Mouse (Mus musculus) hindbrain, embryonic 16.5 days (tissue): Measurements from ENCODE around the gene Nck2. TPM values are rescaled to one million over a fixed set of nuclear protein-coding genes. Genes with fewer than 3 reads are reported as not detected.

Source experiments
- ATAC-seq: fragments of 200-750 bp; cut with Nextera tagmentation; 2 replicates; pipeline ENCODE4 v1.8.0; 2017; ENCODE audit warnings: moderate TSS enrichment, moderate library complexity
- H3K27ac ChIP-seq: fragments of 300-500 bp; sonication (generic); 2 replicates; pipeline ENCODE4 v1.5.1; 2014; ENCODE audit warnings: low read depth, mild to moderate bottlenecking, control low read depth, low read length, moderate library complexity
- H3K27me3 ChIP-seq: fragments of 300-500 bp; sonication (generic); replicated peaks from 2 replicates; pipeline ENCODE4 v1.6.1; 2014; ENCODE audit warnings: low read length; ENCODE audit not compliant: control insufficient read depth, insufficient read depth
- H3K36me3 ChIP-seq: fragments of 300-500 bp; sonication (generic); 2 replicates; pipeline ENCODE4 v1.6.1; 2014; ENCODE audit warnings: mild to moderate bottlenecking, low read length, moderate library complexity, mixed read lengths; ENCODE audit not compliant: control insufficient read depth, insufficient read depth
- H3K4me1 ChIP-seq: fragments of 300-500 bp; sonication (generic); 2 replicates; pipeline ENCODE4 v1.6.1; 2014; ENCODE audit warnings: low read depth, low read length; ENCODE audit not compliant: control insufficient read depth, insufficient read depth
- H3K4me2 ChIP-seq: fragments of 300-500 bp; sonication (generic); 2 replicates; pipeline ENCODE4 v1.6.1; 2014; ENCODE audit warnings: mild to moderate bottlenecking, low read length, control low read depth, moderate library complexity
- H3K4me3 ChIP-seq: fragments of 300-500 bp; sonication (generic); 2 replicates; pipeline ENCODE4 v1.5.1; 2014; ENCODE audit warnings: mild to moderate bottlenecking, low read length, control low read depth, moderate library complexity
- H3K9ac ChIP-seq: fragments of 300-500 bp; sonication (generic); 2 replicates; pipeline ENCODE4 v1.6.1; 2014; ENCODE audit warnings: low read depth, mild to moderate bottlenecking, control low read depth, low read length, moderate library complexity
- H3K9me3 ChIP-seq: fragments of 300-500 bp; sonication (generic); 2 replicates; pipeline ENCODE4 v1.6.1; 2014; ENCODE audit warnings: mild to moderate bottlenecking, low read length, moderate library complexity; ENCODE audit not compliant: control insufficient read depth
- WGBS: fragments of 180-500 bp; shearing (Covaris S2); extraction: QIAGEN DNeasy Blood & Tissue Kit; methylation state at CpG from one replicate; pipeline ENCODE4 v1.1.7; 2014; 5-methylcytosine and 5-hydroxymethylcytosine counted together
- polyA plus RNA-seq: library from polyadenylated mRNA; unstranded; fragments of >200 nt; fragmentation: Nextera tagmentation; extraction: Ambion mirVana; gene quantifications from 2 replicates; pipeline ENCODE4 v1.2.1, GENCODE M21; 2015

Gene Nck2
- polyA plus RNA-seq, 1 experiment from 2014 or later: 28.0 TPM

DNA sequence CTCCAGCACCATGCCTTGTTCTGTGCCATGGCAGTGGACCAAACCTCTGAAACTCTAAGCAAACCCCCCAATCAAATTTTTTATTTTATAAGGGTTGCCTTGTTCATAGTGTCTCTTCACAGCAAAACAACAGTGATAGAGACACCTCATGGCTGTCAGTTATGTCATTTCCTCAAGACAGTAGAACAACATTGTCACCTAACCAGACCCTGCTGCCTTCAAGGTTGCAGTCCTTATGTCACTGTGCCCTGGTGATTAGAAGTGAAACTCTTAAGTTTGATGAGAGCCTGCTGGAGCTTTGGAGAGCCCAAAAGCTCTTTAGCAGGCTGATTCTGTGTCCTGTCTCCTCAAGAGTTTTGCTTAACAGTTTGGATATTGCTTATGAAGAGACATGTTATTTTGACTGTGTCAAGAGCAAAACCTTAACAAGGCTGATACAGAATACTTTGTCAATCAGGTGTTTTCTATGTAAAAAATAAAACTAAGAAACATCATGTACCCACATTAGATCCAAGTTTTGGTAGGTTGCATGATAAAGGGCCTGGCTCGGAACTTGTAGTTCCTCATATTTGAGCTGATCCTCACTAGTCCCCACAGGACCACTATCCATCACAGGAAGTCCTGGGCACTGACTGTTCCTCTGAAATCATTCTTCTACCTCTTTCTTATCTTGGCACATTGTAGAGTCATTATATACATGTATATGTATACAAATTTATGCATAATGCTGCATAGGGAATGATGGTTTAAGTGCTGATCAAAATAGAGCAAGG is 76.0 kb downstream of the Nck2 start:
- H3K27ac ChIP-seq: no peak overlapping the region
- WGBS: 96% methylated on average over 1 of the region's 1 CpGs
- no peak overlapping the region for H3K9ac ChIP-seq
- H3K27me3 ChIP-seq: no peaks in the 10 kb centered on the region
- H3K36me3 ChIP-seq: no peaks in the 10 kb centered on the region
- 0 out of 2 replicates have a peak, but pooled peaks cover 3% of the 10 kb centered on the region for H3K4me1 ChIP-seq
- no peak overlapping the region for H3K4me3 ChIP-seq
- no peak for ATAC-seq
- no peak overlapping the region for H3K4me2 ChIP-seq
- no peaks in the 10 kb centered on the region for H3K9me3 ChIP-seq

DNA sequence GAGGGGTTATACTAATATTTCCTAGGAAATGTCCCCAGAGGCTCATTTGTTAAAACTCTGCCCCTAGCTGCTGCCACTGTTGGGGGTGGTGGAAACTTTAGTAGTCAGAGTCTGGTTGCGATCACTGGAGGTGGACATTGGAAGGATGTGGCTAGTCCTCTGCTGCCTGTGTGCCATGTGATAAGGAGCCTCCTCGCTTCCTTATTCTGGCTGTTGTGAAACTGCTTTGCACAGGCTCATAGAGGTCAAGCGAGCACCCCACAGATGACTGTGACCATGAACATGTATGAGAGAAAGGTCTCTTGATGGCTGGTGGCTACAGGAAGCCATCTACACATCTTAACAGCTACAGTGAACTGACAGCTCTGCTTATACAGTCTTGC is 76.6 kb downstream of the Nck2 start:
- Histone ChIP-seq H3K9me3 (no peaks in the 10 kb centered on the region), H3K36me3 (no peaks in the 10 kb centered on the region), H3K4me2 (no peak overlapping the region), H3K4me1 (0 out of 2 replicates have a peak, but pooled peaks cover 3% of the 10 kb centered on the region), H3K27ac (no peak overlapping the region), H3K9ac (no peak overlapping the region), H3K4me3 (no peak overlapping the region), H3K27me3 (no peaks in the 10 kb centered on the region)
- ATAC-seq: no peak
- WGBS: 96% methylated on average over 3 of the region's 3 CpGs

DNA sequence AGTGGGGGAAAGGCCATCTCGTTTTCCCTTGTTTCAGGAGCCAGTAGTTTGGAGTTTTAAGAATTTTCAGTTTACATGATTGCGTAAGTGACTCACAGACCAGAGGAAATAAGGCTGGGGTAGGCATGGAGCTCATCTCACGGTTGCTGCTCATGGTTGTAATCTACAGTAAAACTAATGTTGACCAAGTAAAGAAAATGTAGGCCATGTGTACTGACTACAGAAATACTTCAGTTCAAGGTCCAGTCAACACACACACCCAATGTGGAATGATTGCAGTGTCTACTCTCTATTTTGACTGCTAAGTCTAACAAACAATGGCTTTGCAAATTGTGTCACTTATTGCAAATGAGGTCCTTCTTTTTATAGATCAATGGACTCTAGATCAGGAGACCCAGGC is 77.1 kb downstream of the Nck2 start:
- 0 out of 2 replicates have a peak, but pooled peaks cover 3% of the 10 kb centered on the region for H3K4me1 ChIP-seq
- no peaks in the 10 kb centered on the region for H3K36me3 ChIP-seq
- 86% methylated on average over 3 of the region's 3 CpGs for WGBS
- H3K9me3 ChIP-seq: no peaks in the 10 kb centered on the region
- no peak overlapping the region for H3K4me3 ChIP-seq
- no peaks in the 10 kb centered on the region for H3K27me3 ChIP-seq
- no peak overlapping the region for H3K4me2 ChIP-seq
- no peak overlapping the region for H3K27ac ChIP-seq
- no peak for ATAC-seq
- H3K9ac ChIP-seq: no peak overlapping the region

DNA sequence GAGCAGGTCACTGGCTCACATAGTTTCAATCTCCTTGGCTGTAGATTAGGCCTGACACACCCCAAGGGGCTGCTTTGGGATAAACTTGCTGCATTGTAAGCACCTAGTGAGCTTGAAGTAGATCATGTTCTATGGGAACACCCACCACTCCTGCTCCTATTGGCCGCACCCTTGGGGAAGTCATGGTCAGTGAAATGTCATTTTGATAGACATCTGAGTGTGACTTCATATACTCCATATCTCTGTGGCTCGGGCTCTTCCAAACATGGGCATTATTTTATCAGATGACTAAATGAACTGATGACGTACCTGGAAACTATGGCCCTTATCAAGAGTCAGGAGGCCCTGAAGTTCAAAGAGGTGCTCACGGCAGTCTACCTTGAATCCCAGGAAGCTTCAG is 77.6 kb downstream of the Nck2 start:
- no peaks in the 10 kb centered on the region for H3K9me3 ChIP-seq
- no peaks in the 10 kb centered on the region for H3K36me3 ChIP-seq
- no peak overlapping the region for H3K4me3 ChIP-seq
- no peak overlapping the region for H3K27ac ChIP-seq
- no peak for ATAC-seq
- H3K27me3 ChIP-seq: no peaks in the 10 kb centered on the region
- 93% methylated on average over 4 of the region's 4 CpGs for WGBS
- no peak overlapping the region for H3K4me2 ChIP-seq
- 0 out of 2 replicates have a peak, but pooled peaks cover 3% of the 10 kb centered on the region for H3K4me1 ChIP-seq
- H3K9ac ChIP-seq: no peak overlapping the region

DNA sequence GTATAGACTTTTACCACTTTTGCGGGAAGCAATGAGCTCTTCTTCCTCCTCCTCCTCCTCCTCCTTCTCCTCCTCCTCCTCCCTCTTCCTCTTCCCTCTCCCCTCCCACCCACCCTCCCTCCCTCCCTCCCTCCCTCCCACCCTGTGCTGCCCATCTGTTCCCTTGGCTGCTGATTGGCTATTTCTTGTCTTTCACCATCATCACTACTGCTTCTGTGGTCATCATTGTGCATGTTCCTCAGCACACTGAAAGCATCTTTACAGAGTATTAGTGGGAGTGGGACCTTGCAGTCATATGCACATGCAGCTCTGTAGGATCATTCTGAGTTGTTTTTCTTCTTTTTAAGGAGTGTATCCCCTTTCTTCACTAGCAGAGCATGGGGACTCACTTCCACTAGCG is 78.6 kb downstream of the Nck2 start:
- peak; percentile 21; the same call in 1 of the 2 replicates for ATAC-seq
- H3K9me3 ChIP-seq: no peaks in the 10 kb centered on the region
- no peak overlapping the region for H3K4me2 ChIP-seq
- H3K27ac ChIP-seq: no peak overlapping the region
- H3K4me3 ChIP-seq: no peak overlapping the region
- 58% methylated on average over 2 of the region's 2 CpGs for WGBS
- H3K27me3 ChIP-seq: no peaks in the 10 kb centered on the region
- no peak overlapping the region for H3K9ac ChIP-seq
- no peaks in the 10 kb centered on the region for H3K36me3 ChIP-seq
- H3K4me1 ChIP-seq: 0 out of 2 replicates have a peak, but pooled peaks cover 4% of the 10 kb centered on the region

DNA sequence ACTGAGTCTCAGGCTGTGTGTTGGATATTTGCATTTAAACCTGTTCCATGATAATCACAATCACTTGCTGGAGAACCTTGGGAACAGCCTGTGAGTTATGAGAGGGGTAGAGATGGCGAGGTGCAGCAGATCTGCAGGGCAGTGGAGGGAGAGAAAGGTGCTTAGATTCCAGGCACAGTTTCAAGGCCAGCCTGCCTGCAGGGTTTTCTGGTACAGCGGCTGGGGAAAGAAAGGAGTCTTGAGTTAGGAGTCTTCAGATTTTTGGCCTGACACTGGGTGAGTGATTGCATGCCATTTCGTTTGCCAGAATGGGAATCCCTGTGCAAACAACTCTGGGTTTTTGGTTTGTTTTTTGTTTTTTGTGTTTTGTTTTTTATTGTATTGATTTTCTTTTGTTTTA is 80.0 kb downstream of the Nck2 start:
- WGBS: 68% methylated on average over 3 of the region's 3 CpGs
- ATAC-seq: no peak
- no peak overlapping the region for H3K4me3 ChIP-seq
- 0 out of 2 replicates have a peak, but pooled peaks cover 5% of the 10 kb centered on the region for H3K4me1 ChIP-seq
- no peaks in the 10 kb centered on the region for H3K9me3 ChIP-seq
- no peaks in the 10 kb centered on the region for H3K27me3 ChIP-seq
- no peak overlapping the region for H3K4me2 ChIP-seq
- H3K9ac ChIP-seq: no peak overlapping the region
- H3K36me3 ChIP-seq: no peaks in the 10 kb centered on the region
- H3K27ac ChIP-seq: no peak overlapping the region

DNA sequence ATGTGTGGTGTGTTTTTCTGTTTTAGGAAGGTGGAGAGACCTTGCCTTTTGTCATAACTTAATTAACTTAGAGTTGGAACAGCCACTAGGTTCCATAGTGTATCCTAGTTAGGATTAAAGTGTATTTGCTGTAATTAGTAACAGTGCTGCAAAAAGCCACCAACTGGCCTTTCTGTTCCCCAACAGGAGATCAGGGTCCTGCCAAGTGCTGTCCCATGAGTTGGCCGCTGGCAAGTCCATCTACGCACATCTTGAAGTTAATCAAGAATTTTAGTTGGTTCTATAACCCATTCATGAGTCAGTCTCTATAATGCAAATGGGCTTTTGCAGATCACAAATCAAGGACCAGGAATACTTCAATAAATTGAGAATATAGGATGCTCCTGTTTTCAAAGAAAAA is 83.9 kb downstream of the Nck2 start:
- peaks cover 9% of the 10 kb centered on the region for H3K4me1 ChIP-seq
- ATAC-seq: no peak
- 73% methylated on average over 2 of the region's 2 CpGs for WGBS
- H3K9ac ChIP-seq: no peak overlapping the region
- H3K4me3 ChIP-seq: no peak overlapping the region
- no peak overlapping the region for H3K27ac ChIP-seq
- no peaks in the 10 kb centered on the region for H3K27me3 ChIP-seq
- no peaks in the 10 kb centered on the region for H3K36me3 ChIP-seq
- no peak overlapping the region for H3K4me2 ChIP-seq
- no peaks in the 10 kb centered on the region for H3K9me3 ChIP-seq

DNA sequence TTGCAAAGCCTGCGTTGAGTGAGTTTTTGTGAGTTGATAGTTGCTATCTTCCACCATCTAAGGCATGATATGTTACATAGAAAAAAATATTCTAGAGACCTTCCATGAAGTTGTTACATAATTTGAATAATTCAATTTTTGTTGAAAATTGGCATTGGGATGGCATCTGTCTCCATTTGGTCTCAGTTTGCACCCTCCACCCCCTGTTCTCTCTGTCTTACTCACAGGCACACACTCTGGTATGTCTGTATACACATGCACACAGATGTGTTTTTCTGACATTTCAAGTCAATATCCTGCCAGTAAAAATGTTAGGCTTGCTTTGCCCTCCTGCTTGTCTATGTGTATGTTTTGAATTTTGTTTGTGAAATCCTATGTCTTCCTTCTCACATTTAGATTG is 84.7 kb downstream of the Nck2 start:
- no peaks in the 10 kb centered on the region for H3K36me3 ChIP-seq
- H3K27ac ChIP-seq: no peak overlapping the region
- H3K4me1 ChIP-seq: peaks cover 9% of the 10 kb centered on the region
- H3K9me3 ChIP-seq: no peaks in the 10 kb centered on the region
- H3K4me2 ChIP-seq: no peak overlapping the region
- H3K27me3 ChIP-seq: no peaks in the 10 kb centered on the region
- no peak overlapping the region for H3K9ac ChIP-seq
- no peak overlapping the region for H3K4me3 ChIP-seq
- WGBS: 88% methylated on average over 1 of the region's 1 CpGs
- ATAC-seq: no peak

DNA sequence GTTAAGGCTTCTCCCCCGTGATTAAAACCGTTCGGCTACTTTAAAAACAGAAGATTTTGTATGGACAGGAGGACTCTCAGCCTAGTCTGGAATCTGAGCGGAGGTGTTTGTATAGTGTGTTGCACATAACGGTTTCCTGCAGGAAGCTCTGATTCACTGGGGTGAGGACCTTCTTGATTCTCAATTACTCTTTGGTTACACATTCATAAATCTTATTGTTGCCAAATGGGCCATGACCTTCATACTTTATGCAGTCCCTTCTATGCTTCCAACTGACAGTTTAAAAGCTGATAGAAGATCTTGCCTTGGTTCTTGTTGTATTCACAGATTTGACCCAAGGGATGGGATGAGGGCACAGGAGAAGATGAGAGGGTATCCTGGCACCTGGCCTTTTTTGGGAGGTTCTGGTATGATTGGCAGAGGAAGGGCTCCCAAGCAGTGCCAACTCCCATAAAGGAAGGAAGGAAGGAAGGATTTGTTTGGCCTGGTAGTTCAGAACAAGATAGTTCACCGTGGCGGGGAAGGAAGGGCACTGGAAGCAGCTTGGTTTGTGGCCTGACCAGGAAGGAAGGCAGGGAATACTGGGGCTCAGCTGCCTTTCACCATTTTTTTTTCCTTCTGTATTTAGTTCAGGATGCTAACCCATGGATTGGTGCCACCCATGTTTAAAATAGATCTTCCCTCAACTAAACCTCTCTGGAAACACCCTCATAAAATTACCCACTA is 86.1 kb downstream of the Nck2 start:
- H3K27me3 ChIP-seq: no peaks in the 10 kb centered on the region
- no peak overlapping the region for H3K4me3 ChIP-seq
- H3K36me3 ChIP-seq: no peaks in the 10 kb centered on the region
- H3K4me2 ChIP-seq: no peak overlapping the region
- H3K9ac ChIP-seq: no peak overlapping the region
- WGBS: 75% methylated on average over 7 of the region's 7 CpGs
- ATAC-seq: no peak
- H3K9me3 ChIP-seq: no peaks in the 10 kb centered on the region
- H3K4me1 ChIP-seq: peaks cover 9% of the 10 kb centered on the region
- no peak overlapping the region for H3K27ac ChIP-seq
